21 mouse cellular contexts compared by ENCODE assay signal in the genomic region with DNA sequence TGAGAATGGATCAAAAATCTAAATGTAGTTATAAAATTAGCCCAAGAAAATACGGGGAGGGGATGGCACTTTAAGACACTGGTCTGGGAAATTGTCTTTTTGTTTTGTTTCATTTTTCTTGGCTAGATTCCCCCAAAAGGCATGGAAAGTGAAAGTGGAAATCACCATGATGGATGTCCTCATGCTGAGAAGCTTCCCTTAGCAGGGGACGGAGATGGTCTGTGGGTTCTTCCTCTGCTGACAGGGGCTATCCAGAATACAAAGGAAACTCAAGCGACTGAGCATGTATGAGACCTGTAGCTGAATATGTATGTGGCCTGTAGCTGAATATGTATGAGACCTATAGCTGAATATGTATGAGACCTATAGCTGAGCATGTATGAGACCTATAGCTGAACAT. TPM values are rescaled to one million over a fixed set of nuclear protein-coding genes. Genes with fewer than 3 reads are reported as not detected.
DNase-seq lines count a peak whose midpoint lies in the region; TF ChIP-seq lines count a peak whose summit lies in the region.
"Had no signal": no experiment of that assay in that cellular context is flagged by ENCODE, and none has a peak within 500 bp of the region (broad histone marks: within the 10 kb centered on the region; RNA-seq: fewer than 3 reads in every experiment).

No protein-coding gene starts in this region.

- no peak for TF ChIP-seq CTCF in kidney, adult 2 months (conservative IDR thresholded peaks at IDR 0.05; ENCODE audit: insufficient read depth, insufficient read length, low read depth, low read length)

- peak; percentile 6 for DNase-seq in adrenal gland, adult 2 months
- no peak for DNase-seq in adrenal gland, postnatal 4 days (ENCODE audit: low spot score in 2 of 2)
- peak; percentile 60 for DNase-seq in kidney, adult 2 months
- DNase-seq in kidney, adult 18-20 months, result no peak
- peak; percentile 41 for DNase-seq in kidney, postnatal 14 days
- no peak for DNase-seq in kidney, adult 11 months
- peak; percentile 5 for DNase-seq in lung, postnatal 36 days
- DNase-seq in lung, postnatal 4 days, result no peak
- DNase-seq: adrenal gland, postnatal 10 days; cerebellum, adult 18-20 months; cerebellum, adult 9-11 months; cerebellum, postnatal 36 days; gastrocnemius, postnatal 14 days; heart, postnatal 36 days had no signal

- no peaks in the 10 kb centered on the region for H3K4me1 ChIP-seq in kidney, adult 2 months (ENCODE audit: control insufficient read depth, insufficient read depth, low read length)
- H3K4me1 ChIP-seq: forebrain, embryonic 12.5 days had no signal

- 63% methylated on average over 3 of the region's 3 CpGs for WGBS in kidney, adult 2 months

- H3K27me3 ChIP-seq in kidney, adult 2 months (replicated peaks; ENCODE audit: control insufficient read depth, insufficient read depth, low read length), result no peaks in the 10 kb centered on the region
- H3K27me3 ChIP-seq: CH12.LX; embryonic facial prominence, embryonic 13.5 days; forebrain, embryonic 12.5 days; heart, embryonic 13.5 days; Patski had no signal

- TF ChIP-seq POLR2A in kidney, adult 2 months (IDR thresholded peaks at IDR 0.05; ENCODE audit: low read depth, low read length), result no peak

- H3K4me3 ChIP-seq in kidney, adult 2 months (ENCODE audit: insufficient read depth, low read depth, low read length), result no peak overlapping the region
- H3K4me3 ChIP-seq: embryonic facial prominence, embryonic 13.5 days; forebrain, embryonic 12.5 days; heart, embryonic 13.5 days had no signal

- no peaks in the 10 kb centered on the region for H3K36me3 ChIP-seq in kidney, adult 2 months (ENCODE audit: control insufficient read depth, insufficient read depth, low read length)
- H3K36me3 ChIP-seq: embryonic facial prominence, embryonic 13.5 days; forebrain, embryonic 12.5 days; heart, embryonic 13.5 days had no signal

- no peak overlapping the region for H3K27ac ChIP-seq in kidney, adult 2 months (ENCODE audit: insufficient read depth, low read depth, low read length)
- H3K27ac ChIP-seq: embryonic facial prominence, embryonic 13.5 days; forebrain, embryonic 12.5 days; heart, embryonic 13.5 days; hindbrain, postnatal 0 days had no signal

RNA-seq across cellular contexts. Expression of a gene that starts 46.0 kb away (rescaled TPM):
- 10 to 100 TPM; 14.2 to 17.8 TPM for total RNA-seq in adrenal gland, adult 2 months (2021)
- polyA plus RNA-seq in adrenal gland, adult 2 months (2012; rRNA removed), result 9.0 and 10.7 TPM in 2 replicates
- total RNA-seq in adrenal gland, postnatal 4 days (2021), result 10 to 100 TPM; 21.4 to 23.0 TPM
- 7.5 and 10.7 TPM in 2 replicates for polyA plus RNA-seq in kidney, adult 2 months (2012; rRNA removed)
- polyA plus RNA-seq: activated CD4-positive, CD25-positive, alpha-beta regulatory T cell, adult 4 months had no signal

Comparison
In these comparisons a context has a peak if more than half of its experiments do, and no peak if none do; other contexts are left out.
1. DNase-seq: peak in adrenal gland, adult 2 months (single experiment), kidney, adult 2 months (single experiment), kidney, postnatal 14 days (single experiment) and lung, postnatal 36 days (single experiment); none in adrenal gland, postnatal 4 days (0 of 2), kidney, adult 18-20 months (single experiment), kidney, adult 11 months (single experiment) and lung, postnatal 4 days (0 of 2).